Comparison of ENCODE assay signal across 18 mouse cellular contexts in the genomic region with DNA sequence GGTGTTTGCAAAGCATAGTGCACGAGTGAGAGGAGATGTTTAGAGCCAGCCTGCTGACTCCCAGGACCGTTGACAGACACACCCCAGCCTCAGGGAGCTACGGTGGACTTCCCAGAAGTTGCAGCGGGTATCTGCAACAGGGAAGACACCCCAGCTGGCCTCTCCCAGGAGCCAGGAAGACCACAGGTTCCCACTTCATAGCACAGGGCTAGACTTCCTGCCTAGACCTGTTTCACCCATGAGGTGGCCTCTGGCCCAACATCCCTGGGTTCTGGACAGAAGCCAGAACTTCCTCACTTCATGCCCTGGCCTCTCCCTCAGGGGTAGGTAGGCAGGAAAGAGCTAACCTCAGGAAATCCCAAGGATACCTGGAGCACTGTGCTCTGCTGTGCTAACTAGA.
A peak's percentile ranks its signal among the peaks of the same experiment; 100 is the strongest.
DNase-seq lines count a peak whose midpoint lies in the region; ATAC-seq and TF ChIP-seq lines count a peak whose summit lies in the region.
"Had no signal": no experiment of that assay in that cellular context is flagged by ENCODE, and none has a peak within 500 bp of the region (broad histone marks: within the 10 kb centered on the region; RNA-seq: fewer than 3 reads in every experiment).

No protein-coding gene starts in this region.

- H3K36me3 ChIP-seq in heart, embryonic 13.5 days: no peaks in the 10 kb centered on the region
- no peaks in the 10 kb centered on the region for H3K36me3 ChIP-seq in stomach, embryonic 15.5 days
- no peaks in the 10 kb centered on the region for H3K36me3 ChIP-seq in stomach, postnatal 0 days (ENCODE audit: control insufficient read depth, insufficient read depth, low read length)
- no peaks in the 10 kb centered on the region for H3K36me3 ChIP-seq in neural tube, embryonic 15.5 days
- H3K36me3 ChIP-seq: embryonic facial prominence, embryonic 10.5 days; hindbrain, embryonic 13.5 days had no signal

- 30% methylated on average over 4 of the region's 4 CpGs for WGBS in heart, embryonic 13.5 days
- WGBS in stomach, embryonic 15.5 days: 37% methylated on average over 4 of the region's 4 CpGs
- 37% methylated on average over 4 of the region's 4 CpGs for WGBS in stomach, postnatal 0 days
- 80% methylated on average over 4 of the region's 4 CpGs for WGBS in neural tube, embryonic 15.5 days

- H3K27ac ChIP-seq in heart, embryonic 13.5 days (replicated peaks): no peak overlapping the region
- no peak overlapping the region for H3K27ac ChIP-seq in stomach, embryonic 15.5 days
- H3K27ac ChIP-seq in stomach, postnatal 0 days (replicated peaks): no peak overlapping the region
- H3K27ac ChIP-seq in neural tube, embryonic 15.5 days (replicated peaks): no peak overlapping the region
- H3K27ac ChIP-seq: embryonic facial prominence, embryonic 10.5 days; forebrain, embryonic 13.5 days; hindbrain, embryonic 13.5 days; hindbrain, postnatal 0 days had no signal

- no peaks in the 10 kb centered on the region for H3K9me3 ChIP-seq in heart, embryonic 13.5 days
- no peaks in the 10 kb centered on the region for H3K9me3 ChIP-seq in stomach, embryonic 15.5 days
- no peaks in the 10 kb centered on the region for H3K9me3 ChIP-seq in stomach, postnatal 0 days (ENCODE audit: control insufficient read depth, low read length)
- H3K9me3 ChIP-seq in neural tube, embryonic 15.5 days (replicated peaks): no peaks in the 10 kb centered on the region
- H3K9me3 ChIP-seq: embryonic facial prominence, embryonic 10.5 days; forebrain, embryonic 13.5 days; hindbrain, embryonic 13.5 days had no signal

- H3K4me1 ChIP-seq in heart, embryonic 13.5 days: peaks cover 11% of the 10 kb centered on the region
- H3K4me1 ChIP-seq in stomach, embryonic 15.5 days: no peaks in the 10 kb centered on the region
- no peaks in the 10 kb centered on the region for H3K4me1 ChIP-seq in stomach, postnatal 0 days (replicated peaks; ENCODE audit: control insufficient read depth, insufficient read depth)
- H3K4me1 ChIP-seq in neural tube, embryonic 15.5 days: no peaks in the 10 kb centered on the region
- H3K4me1 ChIP-seq: forebrain, embryonic 13.5 days; hindbrain, embryonic 13.5 days had no signal

- H3K27me3 ChIP-seq in heart, embryonic 13.5 days (replicated peaks): no peaks in the 10 kb centered on the region
- H3K27me3 ChIP-seq in stomach, embryonic 15.5 days (replicated peaks): no peaks in the 10 kb centered on the region
- H3K27me3 ChIP-seq in stomach, postnatal 0 days (ENCODE audit: control insufficient read depth, insufficient read depth, low read length): no peaks in the 10 kb centered on the region
- no peaks in the 10 kb centered on the region for H3K27me3 ChIP-seq in neural tube, embryonic 15.5 days (replicated peaks)
- H3K27me3 ChIP-seq: forebrain, embryonic 13.5 days; hindbrain, embryonic 13.5 days had no signal

- no peak overlapping the region for H3K4me2 ChIP-seq in heart, embryonic 13.5 days
- no peak overlapping the region for H3K4me2 ChIP-seq in stomach, embryonic 15.5 days
- H3K4me2 ChIP-seq in stomach, postnatal 0 days (replicated peaks; ENCODE audit: low read depth): no peak overlapping the region
- H3K4me2 ChIP-seq in neural tube, embryonic 15.5 days: no peak overlapping the region
- H3K4me2 ChIP-seq: forebrain, embryonic 13.5 days; heart, embryonic 11.5 days; hindbrain, embryonic 13.5 days had no signal

- DNase-seq in heart, postnatal 4 days: no peak
- no peak for DNase-seq in stomach, postnatal 0 days (ENCODE audit: low spot score)
- DNase-seq: adrenal gland, adult 2 months; adrenal gland, postnatal 36 days; cerebellum, adult 11 months; cerebellum, adult 9-10 months; cerebellum, postnatal 36 days; forebrain, postnatal 0 days; gastrocnemius, postnatal 14 days had no signal

- no peak overlapping the region for H3K4me3 ChIP-seq in heart, embryonic 13.5 days
- no peak overlapping the region for H3K4me3 ChIP-seq in stomach, embryonic 15.5 days (replicated peaks)
- no peak overlapping the region for H3K4me3 ChIP-seq in stomach, postnatal 0 days (ENCODE audit: low read depth, low read length)
- no peak overlapping the region for H3K4me3 ChIP-seq in neural tube, embryonic 15.5 days (replicated peaks)
- H3K4me3 ChIP-seq: embryonic facial prominence, embryonic 10.5 days; forebrain, embryonic 13.5 days; hindbrain, embryonic 13.5 days had no signal

- no peak for TF ChIP-seq EP300 in stomach, postnatal 0 days (optimal IDR thresholded peaks at IDR 0.05)

- ATAC-seq in heart, embryonic 13.5 days (ENCODE audit: extremely low read depth, insufficient number of reproducible peaks, low FRiP score, low TSS enrichment): 0 out of 2 replicates have a peak, but pooled peaks have one; percentile 31
- peak; percentile 39; the same call in 1 of the 2 replicates for ATAC-seq in stomach, embryonic 15.5 days (ENCODE audit: insufficient read depth, low FRiP score, low read depth)
- ATAC-seq in stomach, postnatal 0 days (ENCODE audit: low FRiP score, low TSS enrichment): no peak
- ATAC-seq in hematopoietic stem cell, adult 5-6 weeks (replicated peaks in 1 of 2; ENCODE audit: insufficient read depth in 1 of 2, low FRiP score in 2 of 2, low TSS enrichment in 1 of 2, low read depth in 1 of 2, poor library complexity in 2 of 2, severe bottlenecking in 2 of 2): peak; percentile 49 to 77
- no peak for ATAC-seq in neural tube, embryonic 15.5 days (ENCODE audit: low FRiP score)
- ATAC-seq: forebrain, embryonic 13.5 days; forebrain, postnatal 0 days; hindbrain, postnatal 0 days had no signal

- no peak overlapping the region for H3K9ac ChIP-seq in heart, embryonic 13.5 days
- no peak overlapping the region for H3K9ac ChIP-seq in stomach, embryonic 15.5 days
- H3K9ac ChIP-seq in stomach, postnatal 0 days (ENCODE audit: low read length): no peak overlapping the region
- no peak overlapping the region for H3K9ac ChIP-seq in neural tube, embryonic 15.5 days (replicated peaks)
- H3K9ac ChIP-seq: forebrain, embryonic 13.5 days; forebrain, postnatal 0 days; hindbrain, embryonic 13.5 days had no signal

- TF ChIP-seq CTCF in stomach, postnatal 0 days (IDR thresholded peaks at IDR 0.05; ENCODE audit: low read depth): no peak

Comparison
In these comparisons a context has a peak if more than half of its experiments do, and no peak if none do; other contexts are left out.
1. ATAC-seq: peak in heart, embryonic 13.5 days (single experiment), stomach, embryonic 15.5 days (single experiment) and hematopoietic stem cell, adult 5-6 weeks (2 of 2); none in stomach, postnatal 0 days (single experiment) and neural tube, embryonic 15.5 days (single experiment).